13 mouse cellular contexts compared by ENCODE assay signal in the genomic region with DNA sequence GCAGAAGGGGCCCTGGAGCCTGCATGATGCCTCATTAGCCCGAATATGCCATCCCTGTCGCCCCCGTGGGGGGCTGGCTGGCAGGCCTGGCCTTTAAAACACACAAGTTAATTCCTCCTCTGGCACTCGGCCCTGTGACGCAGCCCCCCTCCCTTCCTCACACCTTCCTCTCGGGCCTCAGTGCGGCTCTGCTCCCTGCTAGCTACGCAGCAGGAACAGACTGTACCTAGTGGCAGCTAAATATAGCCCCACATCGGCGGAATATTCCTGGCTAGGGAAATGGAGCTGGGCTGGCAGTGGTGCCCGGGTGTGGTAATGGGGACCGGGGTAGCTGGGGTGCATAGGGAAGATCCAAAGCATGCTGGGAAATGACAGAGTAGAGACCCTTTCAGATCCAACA.
DNase-seq lines count a peak whose midpoint lies in the region; ATAC-seq and TF ChIP-seq lines count a peak whose summit lies in the region.
"Had no signal": no experiment of that assay in that cellular context is flagged by ENCODE, and none has a peak within 500 bp of the region (broad histone marks: within the 10 kb centered on the region; RNA-seq: fewer than 3 reads in every experiment).

No protein-coding gene starts in this region.

- peak overlapping the region; percentile 11; the same call in 1 of the 2 replicates for H3K27ac ChIP-seq in forebrain, embryonic 10.5 days
- H3K27ac ChIP-seq in forebrain, embryonic 11.5 days (ENCODE audit: low read depth, low read length): no peak overlapping the region
- H3K27ac ChIP-seq in left cerebral cortex, adult 2 months: peak overlapping the region; percentile 47; the same call in 1 of the 2 replicates
- H3K27ac ChIP-seq in embryonic facial prominence, embryonic 10.5 days (replicated peaks): no peak overlapping the region
- H3K27ac ChIP-seq: embryonic facial prominence, embryonic 15.5 days; neural tube, embryonic 13.5 days had no signal

- WGBS in forebrain, embryonic 10.5 days: 61% methylated on average over 12 of the region's 12 CpGs
- WGBS in forebrain, embryonic 11.5 days: 58% methylated on average over 12 of the region's 12 CpGs
- WGBS in embryonic facial prominence, embryonic 10.5 days: 53% methylated on average over 12 of the region's 12 CpGs

- H3K4me2 ChIP-seq in forebrain, embryonic 11.5 days (ENCODE audit: low read depth, low read length, severe bottlenecking): no peak overlapping the region
- H3K4me2 ChIP-seq: embryonic facial prominence, embryonic 15.5 days; neural tube, embryonic 13.5 days had no signal

- H3K4me1 ChIP-seq in forebrain, embryonic 10.5 days: peaks cover 39% of the 10 kb centered on the region
- H3K4me1 ChIP-seq in forebrain, embryonic 11.5 days (replicated peaks; ENCODE audit: control insufficient read depth, insufficient read depth, low read length): peaks cover 3% of the 10 kb centered on the region; the same call in 1 of the 2 replicates
- H3K4me1 ChIP-seq in embryonic facial prominence, embryonic 10.5 days: peaks cover 12% of the 10 kb centered on the region; the same call in 1 of the 2 replicates
- H3K4me1 ChIP-seq: embryonic facial prominence, embryonic 15.5 days had no signal

- TF ChIP-seq CTCF in left cerebral cortex, adult 2 months (IDR thresholded peaks at IDR 0.05): no peak

- intact Hi-C loops in left cerebral cortex, adult 2 months (cut with DNase I): no loop called here

- no peak overlapping the region for H3K9ac ChIP-seq in forebrain, embryonic 11.5 days (ENCODE audit: low read length)
- H3K9ac ChIP-seq: embryonic facial prominence, embryonic 15.5 days; neural tube, embryonic 13.5 days had no signal

- no peak for DNase-seq in forebrain, embryonic 10.5 days (ENCODE audit: extremely low spot score, low spot score)
- no peak for DNase-seq in forebrain, embryonic 11.5 days (ENCODE audit: low spot score)
- peak; percentile 59 for DNase-seq in cerebellum, adult 8-10 months
- peak; percentile 67 for DNase-seq in heart, adult 8-10 months (ENCODE audit: low spot score)
- peak; percentile 67 to 74 for DNase-seq in left cerebral cortex, adult 2 months (ENCODE audit: extremely low spot score in 1 of 2, low spot score in 2 of 2)
- no peak for DNase-seq in thymus, postnatal 10 days (ENCODE audit: low spot score in 2 of 2)
- DNase-seq in embryonic facial prominence, embryonic 10.5 days (ENCODE audit: low spot score): no peak
- no peak for DNase-seq in thymus, postnatal 0 days (ENCODE audit: low spot score)
- DNase-seq: thymus, postnatal 4 days had no signal

- H3K9me3 ChIP-seq in forebrain, embryonic 10.5 days: no peaks in the 10 kb centered on the region
- no peaks in the 10 kb centered on the region for H3K9me3 ChIP-seq in forebrain, embryonic 11.5 days (ENCODE audit: control insufficient read depth, low read length)
- no peaks in the 10 kb centered on the region for H3K9me3 ChIP-seq in embryonic facial prominence, embryonic 10.5 days
- H3K9me3 ChIP-seq: embryonic facial prominence, embryonic 15.5 days; neural tube, embryonic 13.5 days had no signal

- no peak for ATAC-seq in forebrain, embryonic 11.5 days (replicated peaks; ENCODE audit: low FRiP score)
- ATAC-seq: activated CD4-positive, CD25-positive, alpha-beta regulatory T cell, adult 4 months; intestine, embryonic 16.5 days had no signal

- H3K27me3 ChIP-seq in forebrain, embryonic 10.5 days (ENCODE audit: poor library complexity, severe bottlenecking): peaks cover 30% of the 10 kb centered on the region
- no peaks in the 10 kb centered on the region for H3K27me3 ChIP-seq in forebrain, embryonic 11.5 days (ENCODE audit: control insufficient read depth, insufficient read depth, low read length)
- H3K27me3 ChIP-seq in embryonic facial prominence, embryonic 10.5 days (replicated peaks; ENCODE audit: low read depth, poor library complexity, severe bottlenecking): peaks cover 15% of the 10 kb centered on the region

- no peaks in the 10 kb centered on the region for H3K36me3 ChIP-seq in forebrain, embryonic 10.5 days (replicated peaks)
- no peaks in the 10 kb centered on the region for H3K36me3 ChIP-seq in forebrain, embryonic 11.5 days (ENCODE audit: control insufficient read depth, insufficient read depth, low read length)
- no peaks in the 10 kb centered on the region for H3K36me3 ChIP-seq in embryonic facial prominence, embryonic 10.5 days (replicated peaks)
- H3K36me3 ChIP-seq: embryonic facial prominence, embryonic 15.5 days; neural tube, embryonic 13.5 days had no signal

- no peak overlapping the region for H3K4me3 ChIP-seq in forebrain, embryonic 10.5 days
- H3K4me3 ChIP-seq in forebrain, embryonic 11.5 days (ENCODE audit: low read depth, low read length): no peak overlapping the region
- no peak overlapping the region for H3K4me3 ChIP-seq in left cerebral cortex, adult 2 months
- H3K4me3 ChIP-seq in embryonic facial prominence, embryonic 10.5 days: no peak overlapping the region
- H3K4me3 ChIP-seq: embryonic facial prominence, embryonic 15.5 days; neural tube, embryonic 13.5 days had no signal

Comparison
In these comparisons a context has a peak if more than half of its experiments do, and no peak if none do; other contexts are left out.
1. H3K27ac ChIP-seq: peak in forebrain, embryonic 10.5 days (single experiment) and left cerebral cortex, adult 2 months (single experiment); none in forebrain, embryonic 11.5 days (single experiment) and embryonic facial prominence, embryonic 10.5 days (single experiment).
2. DNase-seq: peak in cerebellum, adult 8-10 months (single experiment), heart, adult 8-10 months (single experiment) and left cerebral cortex, adult 2 months (2 of 2); none in forebrain, embryonic 10.5 days (single experiment), forebrain, embryonic 11.5 days (single experiment), thymus, postnatal 10 days (0 of 2), embryonic facial prominence, embryonic 10.5 days (single experiment) and thymus, postnatal 0 days (single experiment).